Mouse (Mus musculus): ENCODE measurements around the gene Gsta2. TPM values are rescaled to one million over a fixed set of nuclear protein-coding genes. Genes with fewer than 3 reads are reported as not detected.

Gene Gsta2
- polyA plus RNA-seq, 1 experiment from 2014 or later = not detected

DNA sequence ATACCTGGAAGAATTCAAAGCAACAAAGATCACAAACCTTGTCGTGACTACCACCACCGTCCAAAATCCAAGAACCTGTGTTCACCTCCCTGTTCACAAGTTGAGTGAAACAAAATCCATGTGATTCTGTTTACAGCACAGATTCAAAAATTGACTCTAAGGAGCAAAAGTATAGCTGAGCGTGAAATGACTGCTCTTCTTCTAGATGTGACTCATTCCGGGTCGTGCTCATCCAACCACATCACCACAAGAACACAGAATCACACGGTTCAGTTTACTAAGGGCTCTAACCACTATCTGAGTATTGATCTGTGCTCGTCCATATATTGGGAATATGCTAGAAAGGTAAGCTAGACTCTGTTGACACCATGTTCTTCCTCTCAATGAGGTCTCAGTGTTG is 31.4 kb upstream of the Gsta2 start:
- Histone ChIP-seq H3K9ac (replicated peaks; ENCODE audit: low read length) (no peak overlapping the region), H3K36me3 (ENCODE audit: control insufficient read depth, insufficient read depth, low read length) (no peaks in the 10 kb centered on the region), H3K4me2 (ENCODE audit: low read length) (no peak overlapping the region), H3K27me3 (ENCODE audit: control insufficient read depth, insufficient read depth, low read length) (no peaks in the 10 kb centered on the region), H3K9me3 (ENCODE audit: control insufficient read depth, low read length) (no peaks in the 10 kb centered on the region), H3K27ac (replicated peaks; ENCODE audit: low read depth, low read length) (no peak overlapping the region), H3K4me1 (ENCODE audit: control insufficient read depth, insufficient read depth, low read length) (no peaks in the 10 kb centered on the region), H3K4me3 (replicated peaks; ENCODE audit: low read depth, low read length) (no peak overlapping the region)
- 92% methylated on average over 7 of the region's 7 CpGs for WGBS
- DNase-seq = no peak
- no peak for ATAC-seq (ENCODE audit: low FRiP score, low TSS enrichment)

GRCm38 (mm10) chr9:78385893-78386292 is 30.3 kb upstream of the Gsta2 start:
- Histone ChIP-seq H3K4me3 (replicated peaks; ENCODE audit: low read depth, low read length) (no peak overlapping the region), H3K9me3 (ENCODE audit: control insufficient read depth, low read length) (no peaks in the 10 kb centered on the region), H3K36me3 (ENCODE audit: control insufficient read depth, insufficient read depth, low read length) (no peaks in the 10 kb centered on the region), H3K4me2 (ENCODE audit: low read length) (no peak overlapping the region), H3K27ac (replicated peaks; ENCODE audit: low read depth, low read length) (no peak overlapping the region), H3K9ac (replicated peaks; ENCODE audit: low read length) (no peak overlapping the region), H3K4me1 (ENCODE audit: control insufficient read depth, insufficient read depth, low read length) (no peaks in the 10 kb centered on the region), H3K27me3 (ENCODE audit: control insufficient read depth, insufficient read depth, low read length) (no peaks in the 10 kb centered on the region)
- DNase-seq (peak; percentile 27), ATAC-seq (ENCODE audit: low FRiP score, low TSS enrichment) (no peak)
- WGBS = 57% methylated on average over 3 of the region's 3 CpGs

GRCm38 (mm10) chr9:78378113-78378785 is 22.7 kb upstream of the Gsta2 start, which contains the start of gene Ooep:
Ooep (minus strand) TSS chr9:78378725.
- DNase-seq = peak; percentile 84
- WGBS = 2% methylated on average over 23 of the region's 23 CpGs

GRCm38 (mm10) chr9:78377546-78377945 is 22.0 kb upstream of the Gsta2 start:
- H3K4me3 ChIP-seq (replicated peaks; ENCODE audit: low read depth, low read length) = peak overlapping the region; percentile 34
- H3K9me3 ChIP-seq (ENCODE audit: control insufficient read depth, low read length) = no peaks in the 10 kb centered on the region
- H3K27ac ChIP-seq (replicated peaks; ENCODE audit: low read depth, low read length) = no peak overlapping the region
- H3K4me2 ChIP-seq (ENCODE audit: low read length) = peak overlapping the region; percentile 75
- H3K9ac ChIP-seq (replicated peaks; ENCODE audit: low read length) = peak overlapping the region; percentile 49; the same call in 1 of the 2 replicates
- H3K27me3 ChIP-seq (ENCODE audit: control insufficient read depth, insufficient read depth, low read length) = no peaks in the 10 kb centered on the region
- DNase-seq = no peak
- H3K4me1 ChIP-seq (ENCODE audit: control insufficient read depth, insufficient read depth, low read length) = peaks cover 5% of the 10 kb centered on the region; the same call in 1 of the 2 replicates
- no peaks in the 10 kb centered on the region for H3K36me3 ChIP-seq (ENCODE audit: control insufficient read depth, insufficient read depth, low read length)
- WGBS = 24% methylated on average over 8 of the region's 8 CpGs
- ATAC-seq (ENCODE audit: low FRiP score, low TSS enrichment) = no peak

More at GRCm38 (mm10) chr9:78378113-78378785, 22.7 kb upstream of the Gsta2 start, which contains the start of gene Ooep:
- H3K4me1 ChIP-seq (ENCODE audit: control insufficient read depth, insufficient read depth, low read length) = peaks cover 5% of the 10 kb centered on the region; the same call in 1 of the 2 replicates
- peak; percentile 92 for ATAC-seq (ENCODE audit: low FRiP score, low TSS enrichment)
- H3K36me3 ChIP-seq (ENCODE audit: control insufficient read depth, insufficient read depth, low read length) = no peaks in the 10 kb centered on the region
- no peaks in the 10 kb centered on the region for H3K27me3 ChIP-seq (ENCODE audit: control insufficient read depth, insufficient read depth, low read length)
- H3K27ac ChIP-seq (replicated peaks; ENCODE audit: low read depth, low read length) = peak within 1 kb of the TSS; percentile 52; the same call in 1 of the 2 replicates
- H3K9ac ChIP-seq (replicated peaks; ENCODE audit: low read length) = peak within 1 kb of the TSS; percentile 49
- peak within 1 kb of the TSS; percentile 34 for H3K4me3 ChIP-seq (replicated peaks; ENCODE audit: low read depth, low read length)
- no peaks in the 10 kb centered on the region for H3K9me3 ChIP-seq (ENCODE audit: control insufficient read depth, low read length)
- H3K4me2 ChIP-seq (ENCODE audit: low read length) = peak within 1 kb of the TSS; percentile 75

- 77% methylated on average over 4 of the region's 4 CpGs for WGBS
- H3K9me3 ChIP-seq (ENCODE audit: control insufficient read depth, low read length) = no peaks in the 10 kb centered on the region
- no peak for ATAC-seq (ENCODE audit: low FRiP score, low TSS enrichment)
These were observed 19.9 kb upstream of the Gsta2 start for GRCm38 (mm10) chr9:78375486-78375885.

DNA sequence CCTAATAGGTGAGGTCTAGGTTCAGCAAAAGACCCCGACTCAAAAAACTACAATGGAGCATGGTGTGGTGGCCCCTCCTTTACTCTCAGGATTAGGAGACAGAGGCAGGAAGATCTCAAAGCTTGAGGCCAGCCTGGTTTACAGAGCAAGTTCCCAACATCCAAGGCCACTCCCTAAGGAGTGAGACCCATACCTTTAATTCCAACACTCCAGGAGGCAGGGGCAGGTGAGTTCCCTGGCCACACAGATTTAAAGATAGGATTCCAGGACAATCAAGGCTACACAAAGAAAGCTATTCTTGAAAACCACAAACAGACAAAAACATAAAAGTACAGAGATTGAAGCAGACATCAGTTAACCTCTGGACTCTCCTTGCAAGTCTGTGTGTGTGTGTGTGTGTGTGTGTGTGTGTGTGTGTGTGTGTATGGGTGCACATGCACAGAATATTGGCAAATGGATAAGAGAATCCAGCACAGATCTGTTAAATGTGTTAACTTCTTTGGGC is 19.3 kb upstream of the Gsta2 start:
- H3K9me3 ChIP-seq (ENCODE audit: control insufficient read depth, low read length) = no peaks in the 10 kb centered on the region
- no peak for DNase-seq
- ATAC-seq (ENCODE audit: low FRiP score, low TSS enrichment) = no peak
- no peaks in the 10 kb centered on the region for H3K27me3 ChIP-seq (ENCODE audit: control insufficient read depth, insufficient read depth, low read length)
- H3K36me3 ChIP-seq (ENCODE audit: control insufficient read depth, insufficient read depth, low read length) = no peaks in the 10 kb centered on the region
- H3K4me2 ChIP-seq (ENCODE audit: low read length) = no peak overlapping the region
- 96% methylated on average over 1 of the region's 1 CpGs for WGBS
- no peak overlapping the region for H3K27ac ChIP-seq (replicated peaks; ENCODE audit: low read depth, low read length)
- H3K4me3 ChIP-seq (replicated peaks; ENCODE audit: low read depth, low read length) = no peak overlapping the region
- H3K9ac ChIP-seq (replicated peaks; ENCODE audit: low read length) = no peak overlapping the region
- H3K4me1 ChIP-seq (ENCODE audit: control insufficient read depth, insufficient read depth, low read length) = peaks cover 5% of the 10 kb centered on the region; the same call in 1 of the 2 replicates

More at GRCm38 (mm10) chr9:78375486-78375885, 19.9 kb upstream of the Gsta2 start:
- Histone ChIP-seq H3K9ac (replicated peaks; ENCODE audit: low read length) (no peak overlapping the region), H3K27ac (replicated peaks; ENCODE audit: low read depth, low read length) (no peak overlapping the region), H3K4me1 (ENCODE audit: control insufficient read depth, insufficient read depth, low read length) (peaks cover 5% of the 10 kb centered on the region; the same call in 1 of the 2 replicates), H3K27me3 (ENCODE audit: control insufficient read depth, insufficient read depth, low read length) (no peaks in the 10 kb centered on the region), H3K4me3 (replicated peaks; ENCODE audit: low read depth, low read length) (no peak overlapping the region), H3K4me2 (ENCODE audit: low read length) (no peak overlapping the region), H3K36me3 (ENCODE audit: control insufficient read depth, insufficient read depth, low read length) (no peaks in the 10 kb centered on the region)
- DNase-seq = no peak

GRCm38 (mm10) chr9:78374397-78374796 is 18.8 kb upstream of the Gsta2 start:
- WGBS = 61% methylated on average over 5 of the region's 5 CpGs
- Histone ChIP-seq H3K9ac (replicated peaks; ENCODE audit: low read length) (no peak overlapping the region), H3K27ac (replicated peaks; ENCODE audit: low read depth, low read length) (no peak overlapping the region), H3K4me1 (ENCODE audit: control insufficient read depth, insufficient read depth, low read length) (peaks cover 5% of the 10 kb centered on the region; the same call in 1 of the 2 replicates), H3K27me3 (ENCODE audit: control insufficient read depth, insufficient read depth, low read length) (no peaks in the 10 kb centered on the region), H3K4me2 (ENCODE audit: low read length) (no peak overlapping the region), H3K36me3 (ENCODE audit: control insufficient read depth, insufficient read depth, low read length) (no peaks in the 10 kb centered on the region), H3K9me3 (ENCODE audit: control insufficient read depth, low read length) (no peaks in the 10 kb centered on the region), H3K4me3 (replicated peaks; ENCODE audit: low read depth, low read length) (no peak overlapping the region)
- no peak for ATAC-seq (ENCODE audit: low FRiP score, low TSS enrichment)
- DNase-seq = no peak

DNA sequence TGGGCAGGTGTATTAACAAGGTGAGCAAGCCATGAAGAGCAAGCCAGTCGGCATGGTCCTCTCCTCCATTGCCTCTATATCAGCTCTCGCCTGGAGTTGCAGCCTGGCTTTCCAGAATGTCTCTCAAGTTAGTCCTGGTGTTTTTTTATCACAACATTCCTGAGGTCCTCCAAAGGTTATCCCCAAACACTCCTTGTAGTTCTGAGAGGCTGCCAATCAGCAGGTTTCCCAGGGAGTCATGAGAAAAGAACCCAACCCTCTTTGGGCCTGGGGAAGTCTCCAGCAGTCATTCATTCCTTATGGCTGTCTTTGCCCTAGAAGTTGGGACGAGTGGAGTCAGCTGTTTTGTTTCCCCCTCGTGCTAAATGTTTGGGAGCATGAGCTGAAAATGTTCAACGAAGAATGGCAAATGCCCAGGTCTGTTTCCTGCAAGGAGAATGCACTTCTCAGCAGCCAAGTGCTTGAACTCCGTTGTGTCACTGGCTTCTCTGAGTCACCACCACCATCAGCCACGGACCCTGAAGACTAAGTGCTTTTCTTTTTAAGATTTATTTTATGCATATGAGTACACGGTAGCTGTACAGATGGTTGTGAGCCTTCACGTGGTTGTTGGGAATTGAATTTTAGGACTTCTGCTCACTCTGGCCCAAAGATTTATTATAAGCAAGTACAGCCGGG is 17.4 kb upstream of the Gsta2 start:
- 89% methylated on average over 10 of the region's 10 CpGs for WGBS
- ATAC-seq (ENCODE audit: low FRiP score, low TSS enrichment) (no peak), DNase-seq (no peak)
- Histone ChIP-seq H3K4me1 (ENCODE audit: control insufficient read depth, insufficient read depth, low read length) (peaks cover 1% of the 10 kb centered on the region; the same call in 1 of the 2 replicates), H3K4me2 (ENCODE audit: low read length) (no peak overlapping the region), H3K36me3 (ENCODE audit: control insufficient read depth, insufficient read depth, low read length) (no peaks in the 10 kb centered on the region), H3K27me3 (ENCODE audit: control insufficient read depth, insufficient read depth, low read length) (no peaks in the 10 kb centered on the region), H3K9ac (replicated peaks; ENCODE audit: low read length) (no peak overlapping the region), H3K27ac (replicated peaks; ENCODE audit: low read depth, low read length) (no peak overlapping the region), H3K4me3 (replicated peaks; ENCODE audit: low read depth, low read length) (no peak overlapping the region), H3K9me3 (ENCODE audit: control insufficient read depth, low read length) (no peaks in the 10 kb centered on the region)

Data from midbrain, embryonic 14.5 days (tissue).